Mouse (Mus musculus) thymus, postnatal 4 days (tissue): ENCODE measurements around the gene Mafb.

Source experiments
- DNase-seq: peaks from one replicate; pipeline ENCODE4 v3.0.0; 2021

Gene Mafb

DNA sequence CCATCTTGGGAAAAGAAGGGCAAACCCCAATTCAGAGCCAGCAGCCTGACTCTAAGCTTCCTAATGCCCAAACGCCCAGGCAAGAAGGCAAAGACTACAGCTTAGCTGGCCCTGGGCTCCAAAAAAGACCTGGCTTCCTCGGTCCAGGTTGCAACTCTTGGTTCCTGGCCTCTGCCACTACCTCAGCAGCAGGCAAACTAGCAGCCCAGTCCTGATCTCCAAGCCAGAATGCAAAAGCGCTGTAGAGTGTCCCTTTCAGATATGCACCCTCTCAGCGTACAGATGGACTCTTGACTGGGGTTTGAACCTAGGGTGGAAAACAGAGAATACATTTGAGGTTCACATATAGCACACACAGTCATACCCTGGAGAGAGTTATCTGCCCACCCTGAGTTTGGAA, 3.7 kb downstream of the Mafb start:
- DNase-seq = no peak

DNA sequence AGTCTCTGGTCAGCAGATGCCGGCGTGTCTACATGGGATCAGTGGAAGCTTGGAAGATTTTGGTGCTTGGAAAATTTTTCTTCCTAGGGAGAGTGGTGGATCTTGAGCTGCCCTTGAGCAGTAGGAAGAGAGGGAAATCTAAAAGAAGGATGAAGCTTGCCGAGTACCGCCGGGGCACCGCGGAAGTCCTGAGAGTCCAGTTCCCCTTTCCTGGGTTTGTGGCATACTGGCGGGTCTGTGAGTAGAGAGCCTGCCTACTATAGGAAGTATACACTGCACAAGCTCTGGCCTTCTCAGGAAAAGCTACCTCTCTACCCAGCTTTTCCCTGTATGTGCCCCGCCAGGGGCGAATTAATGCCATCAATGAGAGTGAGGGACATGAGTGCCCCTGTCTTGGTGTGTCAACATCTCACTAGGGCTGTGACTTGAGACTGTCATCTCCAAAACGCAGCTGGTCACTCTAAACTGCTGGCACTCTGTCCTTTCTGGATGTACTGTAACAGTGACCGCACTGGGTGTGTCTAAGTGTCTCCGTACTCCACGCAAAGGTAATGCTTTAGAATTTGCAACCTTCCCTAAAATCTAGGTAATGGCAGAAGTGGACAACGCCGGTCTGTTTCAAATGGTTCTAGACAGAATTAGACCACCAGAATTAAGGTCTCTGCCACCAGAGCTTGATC, 5.3 kb downstream of the Mafb start:
- DNase-seq = no peak

DNA sequence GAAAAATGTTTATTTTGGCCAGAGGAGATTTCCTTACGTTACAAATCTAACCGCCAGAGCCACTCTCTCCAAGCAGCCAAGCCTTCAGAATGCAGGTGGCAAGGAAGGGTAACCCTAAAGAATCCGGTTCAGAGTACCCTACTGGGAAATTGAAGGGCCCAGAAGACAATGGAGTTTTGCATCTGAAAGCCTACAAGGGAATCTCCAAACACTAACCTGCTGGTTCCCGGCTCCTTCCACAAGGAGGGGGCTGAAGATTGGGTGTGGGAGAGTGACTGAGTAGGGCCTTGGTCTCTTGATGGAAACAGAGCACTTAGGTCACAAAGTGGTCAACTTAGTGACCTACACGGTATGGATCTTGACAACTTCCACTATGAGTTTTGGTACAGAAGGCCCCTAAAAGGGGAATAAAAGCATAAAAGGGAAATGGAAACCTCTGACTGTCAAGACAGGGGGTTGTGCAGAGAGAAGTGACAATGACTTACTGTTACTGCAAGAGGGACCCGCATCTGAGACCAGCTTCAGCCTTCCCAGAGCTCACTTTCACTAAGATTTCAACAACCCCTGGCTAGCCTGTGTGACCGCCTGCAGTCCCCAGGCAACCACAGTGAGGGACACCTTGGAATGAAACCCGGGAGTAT, 6.5 kb downstream of the Mafb start:
- no peak for DNase-seq

DNA sequence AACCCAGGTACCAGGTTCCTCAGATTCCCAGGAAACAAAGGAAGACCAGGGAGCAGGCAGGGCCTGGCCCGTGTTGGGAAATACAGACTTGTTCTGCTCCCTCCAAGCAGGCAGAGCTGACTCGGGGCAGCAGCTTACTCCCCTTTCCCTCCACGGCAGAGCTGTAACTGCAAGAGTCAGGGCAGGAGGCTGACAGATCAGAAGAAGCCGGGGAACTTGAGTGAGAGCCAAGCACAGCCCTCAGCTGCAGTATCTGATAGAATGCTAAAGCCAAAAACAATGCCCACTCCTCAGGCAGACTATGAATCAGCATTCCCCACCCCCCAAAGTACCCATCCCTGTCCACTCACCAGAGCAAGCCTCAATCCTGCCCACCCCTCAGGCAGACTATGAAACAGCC, 8.0 kb downstream of the Mafb start:
- DNase-seq = no peak

DNA sequence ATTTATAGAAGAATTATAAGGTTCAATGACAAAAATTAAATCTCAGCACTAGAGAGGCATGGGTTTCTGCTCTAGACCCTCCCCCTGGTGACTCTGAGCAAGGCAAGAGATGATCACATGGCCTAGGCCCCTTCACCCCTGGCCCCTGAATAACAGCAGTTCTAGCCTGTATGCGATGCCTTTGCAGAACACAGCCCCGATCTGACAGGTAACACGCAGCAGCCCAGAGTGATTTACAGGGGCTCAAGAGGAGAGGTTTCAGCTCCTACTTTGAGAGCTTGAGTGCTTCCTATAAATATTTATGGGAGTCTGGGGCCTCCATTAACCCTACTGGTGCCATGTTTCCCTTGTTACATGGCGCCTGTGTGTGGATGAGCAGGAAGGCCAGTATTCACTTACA, 9.4 kb downstream of the Mafb start:
- DNase-seq = no peak

DNA sequence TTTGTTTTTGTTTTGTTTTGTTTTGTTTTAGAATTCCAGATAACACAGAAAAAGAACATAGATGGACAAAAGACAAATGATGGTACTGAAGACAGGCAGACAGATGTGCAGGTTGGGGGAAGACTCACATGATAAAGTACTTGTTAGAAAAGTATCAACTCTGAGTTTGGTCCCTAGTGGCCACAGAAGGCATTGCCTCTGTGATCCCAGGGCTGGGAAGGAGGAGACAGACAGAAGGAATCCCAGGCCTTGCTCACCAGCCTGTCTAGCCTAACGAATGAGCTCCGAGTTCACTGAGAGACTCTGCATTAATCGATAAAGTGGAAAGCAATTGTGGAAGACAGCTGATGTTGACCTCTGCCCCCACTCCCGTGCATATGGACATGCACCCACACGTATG, 10.7 kb downstream of the Mafb start:
- peak; percentile 70 for DNase-seq

DNA sequence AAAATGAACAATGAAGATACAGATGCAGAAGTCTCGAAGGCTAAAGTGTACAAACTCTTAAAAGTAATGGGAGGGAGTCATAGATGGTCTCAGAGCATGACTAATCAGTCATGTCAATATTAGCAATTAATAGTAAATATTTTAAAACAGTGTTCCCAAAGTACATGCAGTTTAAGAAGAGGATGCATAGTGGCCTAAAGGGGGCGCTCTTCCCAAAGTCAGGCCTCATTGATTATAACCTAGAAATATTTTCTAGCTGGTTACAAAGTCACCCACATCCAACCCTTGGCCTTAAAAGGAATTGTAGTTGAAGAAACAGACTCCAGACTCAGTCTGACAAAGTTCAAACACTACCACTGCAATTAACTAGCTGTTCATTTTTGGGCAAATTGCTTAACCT, 12.5 kb downstream of the Mafb start:
- no peak for DNase-seq

DNA sequence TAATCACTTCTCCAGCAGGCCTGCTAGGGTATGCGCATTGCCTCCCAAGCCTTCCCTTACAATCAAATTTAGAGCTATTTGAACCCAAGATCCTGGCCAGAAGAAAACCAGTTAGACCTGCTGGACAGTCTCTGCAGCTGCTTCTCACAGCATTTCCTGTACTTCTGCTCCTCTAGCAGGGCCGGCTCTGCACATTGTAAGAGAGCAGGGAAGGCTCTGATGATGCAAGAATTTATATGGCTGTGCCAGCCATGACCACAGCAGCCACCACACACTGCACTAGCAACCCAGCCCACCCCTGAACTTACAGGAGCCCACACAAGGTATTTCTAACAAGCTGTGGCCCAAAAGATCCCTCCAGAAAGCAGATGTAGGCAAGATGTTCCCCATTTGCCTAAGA, 13.3 kb downstream of the Mafb start:
- DNase-seq = no peak

DNA sequence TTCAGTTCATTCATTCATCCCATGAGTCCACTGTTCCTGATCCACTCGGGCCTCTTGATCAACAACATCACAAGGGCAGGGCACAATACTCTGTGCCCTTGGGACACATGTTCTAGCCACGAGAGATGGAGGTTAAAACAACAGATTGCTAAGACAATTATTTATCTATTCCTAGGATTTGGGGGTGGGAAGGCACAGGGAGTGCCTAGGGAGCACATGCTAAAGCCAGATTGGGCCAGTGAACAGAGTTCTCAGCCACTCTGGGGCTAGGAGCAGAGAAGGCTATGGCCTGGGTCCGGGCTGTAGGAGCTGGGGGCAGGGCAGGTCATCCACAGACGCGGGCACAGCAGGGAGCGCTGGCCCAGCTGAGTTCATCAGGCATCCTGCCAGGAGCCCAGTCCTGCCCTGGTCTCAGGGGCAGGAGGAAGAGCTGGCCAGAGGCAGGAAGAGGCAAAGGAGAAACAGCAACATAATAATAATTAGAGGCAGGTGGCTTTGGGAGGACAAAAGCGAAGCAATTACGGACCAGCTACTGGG, 15.8 kb downstream of the Mafb start:
- no peak for DNase-seq

DNA sequence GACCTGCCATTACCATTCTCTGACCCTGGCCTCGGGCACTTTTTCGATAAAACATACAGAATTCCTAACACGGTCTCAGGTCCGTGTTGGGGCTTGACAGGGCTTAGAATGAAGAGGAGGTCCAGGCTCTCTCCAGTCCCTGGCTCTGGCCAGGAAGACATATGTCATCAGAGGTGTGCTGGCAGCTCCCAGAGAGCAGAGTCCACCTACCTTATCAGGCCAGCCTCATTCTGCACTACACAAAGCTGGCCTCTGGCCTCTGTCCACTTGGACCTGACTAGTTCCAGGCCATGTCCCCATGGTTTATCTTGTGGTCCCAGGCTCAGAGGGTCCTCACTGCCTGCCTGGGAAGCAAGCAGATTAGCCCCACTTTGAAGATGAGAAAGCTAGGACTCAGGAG, 17.3 kb downstream of the Mafb start:
- no peak for DNase-seq

DNA sequence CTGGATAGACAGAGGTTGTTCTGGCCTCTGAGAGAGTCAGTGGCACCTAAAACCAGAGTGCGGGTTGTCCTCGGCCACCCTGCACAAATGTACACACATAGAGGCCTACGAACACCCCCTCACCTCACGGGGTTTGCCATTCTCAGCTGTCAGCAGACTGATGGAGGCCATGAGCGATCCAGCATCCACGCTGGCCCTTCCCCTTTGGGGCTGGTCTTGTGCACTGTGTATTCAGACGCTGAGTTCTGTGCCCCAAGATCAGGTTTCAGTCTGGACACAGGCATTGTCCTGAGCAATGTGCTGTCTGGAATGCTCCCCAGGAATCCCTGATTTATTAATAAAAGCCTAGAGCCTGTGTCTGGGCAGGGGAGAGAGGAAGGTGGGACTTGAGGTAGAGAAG, 18.1 kb downstream of the Mafb start:
- no peak for DNase-seq

DNA sequence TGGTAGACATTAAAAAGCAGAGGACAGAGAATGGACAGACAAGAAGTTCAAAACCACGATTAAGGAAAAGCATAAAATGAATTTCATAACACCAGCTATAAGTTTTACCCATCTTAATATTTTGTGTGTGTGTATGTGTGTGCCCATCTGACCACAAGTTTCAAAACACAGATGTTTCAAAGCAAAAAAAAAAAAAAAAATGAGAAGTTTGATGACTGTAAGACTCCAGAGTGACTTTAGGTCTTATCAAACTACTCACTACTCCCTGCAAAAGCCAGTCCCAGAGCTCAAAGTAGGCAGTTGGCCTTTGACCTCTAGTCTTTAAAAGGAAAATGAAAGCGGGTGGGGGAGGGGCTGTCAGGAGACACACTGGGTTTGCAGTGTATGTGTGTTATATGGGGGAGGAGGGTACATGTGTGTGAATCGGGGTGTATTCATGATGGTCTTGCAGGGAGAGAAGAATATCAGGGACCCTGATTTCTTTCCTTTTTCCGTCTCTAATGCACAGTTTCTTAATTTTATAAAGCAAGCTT, 18.7 kb downstream of the Mafb start:
- no peak for DNase-seq

DNA sequence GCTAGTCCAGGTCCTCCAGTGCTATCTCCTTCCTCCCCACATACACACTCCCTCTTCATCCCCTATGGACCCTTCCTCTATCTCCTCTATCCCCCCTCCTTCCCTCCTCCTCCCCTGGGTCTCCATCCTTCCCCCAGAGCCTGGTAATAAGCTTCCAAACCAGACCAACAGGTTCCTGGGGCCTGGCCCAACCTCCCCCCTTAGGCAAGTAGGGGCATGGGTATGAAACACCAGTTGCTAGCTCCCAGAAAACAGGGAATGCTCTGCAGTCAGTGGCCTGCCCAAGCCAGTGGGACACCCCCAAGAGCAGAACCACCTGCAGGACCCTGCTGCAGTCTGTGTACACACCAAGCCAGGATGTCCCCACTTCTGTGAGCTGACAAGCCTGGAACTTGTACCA, 21.2 kb downstream of the Mafb start:
- DNase-seq = no peak

DNA sequence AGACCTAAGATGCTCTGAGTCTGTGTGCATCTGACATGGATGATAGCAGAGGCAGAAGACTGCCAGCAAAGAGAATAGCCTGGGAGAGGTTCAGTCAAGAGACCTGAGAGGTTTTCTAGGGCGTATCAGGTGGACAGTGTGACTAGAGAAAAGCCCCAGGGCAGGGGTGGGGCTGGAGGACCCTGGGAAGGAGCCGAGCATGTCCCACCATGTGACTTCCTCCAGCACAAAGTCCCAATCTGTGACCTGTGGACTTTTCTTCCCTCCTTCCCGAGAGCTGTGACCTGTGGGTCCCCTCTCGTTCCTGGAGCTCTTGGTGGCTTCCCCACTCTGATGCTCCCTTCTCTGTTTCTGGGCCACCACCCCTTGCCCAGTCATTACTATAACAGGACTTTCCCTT, 26.7 kb downstream of the Mafb start:
- no peak for DNase-seq

DNA sequence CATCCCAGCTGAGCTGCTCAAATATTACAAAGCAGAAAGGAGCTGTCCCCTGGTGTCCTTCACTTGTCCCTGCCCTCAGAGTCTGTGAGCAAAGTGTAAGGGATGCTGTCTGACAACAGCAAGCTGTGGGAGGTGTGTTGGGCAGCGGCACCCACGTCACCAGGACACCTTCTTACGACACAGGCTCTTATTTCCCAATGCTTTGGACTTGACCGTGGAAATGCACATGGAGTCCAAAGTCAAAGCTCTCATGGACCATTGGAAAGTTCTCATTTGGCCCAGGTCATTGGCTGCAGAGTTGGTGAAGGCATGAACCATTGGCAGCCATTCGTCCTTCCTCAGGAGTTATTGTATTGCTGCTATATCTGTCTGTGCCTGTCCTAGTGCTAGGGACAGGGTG, 27.3 kb downstream of the Mafb start:
- DNase-seq = no peak

DNA sequence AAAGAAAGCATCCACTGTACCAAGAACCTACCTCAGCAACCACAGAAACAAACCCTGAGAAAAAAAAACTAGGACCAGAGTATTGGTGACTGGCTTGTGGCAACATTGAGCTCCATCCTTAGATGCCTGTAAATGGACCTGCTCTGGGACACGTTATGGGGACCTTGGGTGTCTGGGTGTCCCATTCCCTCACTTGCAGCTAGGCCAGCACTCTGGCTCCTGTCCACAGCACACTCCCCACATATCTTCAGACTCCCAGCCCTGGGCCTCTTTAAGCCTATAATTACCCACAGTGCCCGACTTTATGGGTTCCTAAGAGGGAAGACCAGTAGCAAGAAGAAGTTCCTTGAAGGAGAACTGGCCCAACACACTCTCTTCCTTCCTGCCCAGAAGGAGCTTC, 30.8 kb downstream of the Mafb start:
- no peak for DNase-seq

DNA sequence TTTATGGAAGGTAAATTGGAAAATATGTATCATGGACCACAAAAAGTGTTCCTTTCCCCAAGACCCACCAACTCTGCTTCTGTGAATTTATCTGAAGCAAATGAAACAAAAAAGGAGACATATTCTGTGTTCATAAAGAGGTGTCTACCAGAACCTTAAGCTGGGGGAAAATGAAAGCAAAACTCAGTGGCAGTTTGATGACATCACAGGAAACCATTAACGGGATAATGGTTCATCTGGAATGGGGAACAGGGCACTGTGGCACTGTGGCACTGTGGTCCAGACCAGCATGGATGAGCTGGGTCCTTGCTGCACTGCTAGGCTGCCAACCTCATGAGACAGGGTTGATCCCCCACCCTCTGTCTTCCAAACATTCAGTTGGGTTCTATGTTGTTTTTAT, 31.8 kb downstream of the Mafb start:
- DNase-seq = no peak

DNA sequence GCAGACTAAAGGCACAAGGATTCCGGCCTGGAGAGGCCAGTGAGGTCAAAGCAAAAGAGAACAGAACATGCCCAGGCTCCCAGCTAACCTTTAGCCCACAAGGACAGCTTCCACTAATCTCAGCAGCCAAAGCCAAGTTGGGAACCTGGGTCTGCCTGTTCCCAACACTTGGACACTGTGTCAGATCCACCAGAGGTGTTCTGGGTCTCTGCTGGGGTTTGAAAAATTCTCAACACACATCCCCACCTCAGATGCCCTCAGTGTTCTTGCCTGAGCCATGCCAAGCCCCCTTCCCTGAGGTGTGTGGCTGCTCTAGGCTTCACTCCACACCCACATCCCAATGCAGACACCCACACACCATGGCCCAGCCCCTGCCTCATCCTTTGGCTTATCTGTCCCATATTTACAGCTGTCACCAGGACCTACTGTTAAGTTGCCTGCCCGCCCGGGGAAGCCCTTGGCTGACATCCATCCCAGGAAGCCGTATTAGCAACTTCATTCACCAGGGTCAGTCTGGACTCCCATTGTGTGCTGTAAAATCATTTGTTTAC, 32.7 kb downstream of the Mafb start, which contains the start of gene Gm826:
Gene Gm826, minus strand, starts transcription at position 52 of the 551 bp plus-strand sequence.
- DNase-seq = no peak

DNA sequence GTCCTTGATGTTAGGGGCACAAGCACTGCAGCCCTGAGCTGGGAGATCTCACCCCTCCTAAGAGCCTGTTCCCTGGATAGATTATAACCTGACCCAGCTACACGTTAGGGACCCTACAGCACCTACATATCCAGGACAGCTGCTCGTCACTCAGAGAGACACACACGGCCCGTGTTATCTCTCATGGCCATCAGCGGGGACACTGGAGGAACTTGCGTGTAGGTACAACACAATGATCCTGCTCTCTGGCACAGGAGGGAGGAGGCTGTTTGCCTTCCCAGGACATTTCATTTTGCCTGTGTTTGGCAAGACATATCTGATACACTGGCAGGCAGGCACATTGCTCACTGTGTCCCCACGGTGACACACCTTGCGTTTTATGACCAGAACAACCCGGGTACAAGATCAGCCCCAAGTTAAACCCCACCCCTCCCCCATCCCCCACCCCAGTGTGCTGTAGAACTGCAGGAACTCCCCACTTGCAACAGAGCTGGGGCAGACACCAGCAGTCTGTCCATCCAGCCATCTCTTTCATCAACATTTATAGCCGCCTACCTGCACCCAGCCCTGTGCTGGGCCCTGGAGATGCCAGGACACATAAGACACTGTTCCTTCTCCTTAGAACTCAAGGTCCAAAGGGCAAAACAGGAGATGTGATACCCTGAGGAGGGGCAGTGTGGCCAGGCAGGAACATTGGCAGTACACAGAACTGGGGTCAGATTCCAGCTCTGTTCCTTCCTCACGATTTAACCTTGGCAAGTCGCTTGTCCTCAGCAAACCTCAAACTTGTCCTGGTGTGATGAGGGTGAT, 34.1 kb downstream of the Mafb start:
- DNase-seq = no peak

DNA sequence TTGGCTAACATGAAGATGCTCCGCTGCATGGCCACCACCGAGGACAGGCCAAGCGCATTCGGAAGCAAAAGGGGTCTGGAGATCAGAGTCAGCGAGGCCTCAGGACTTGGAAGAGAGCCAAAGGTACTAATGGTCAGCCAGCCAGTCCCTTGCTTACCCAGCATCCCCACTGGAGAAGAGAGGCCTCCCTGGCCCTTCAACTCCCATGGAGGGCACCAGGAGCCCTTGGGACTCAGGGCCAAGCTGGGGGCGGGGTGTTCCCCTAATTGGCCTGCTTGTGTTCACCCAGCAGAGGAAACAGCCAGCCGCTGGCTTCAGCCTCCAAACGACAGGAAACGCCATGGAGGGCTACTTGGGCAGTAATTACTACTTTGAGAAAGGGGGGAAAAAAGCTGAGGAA, 38.0 kb downstream of the Mafb start:
- peak; percentile 56 for DNase-seq

DNA sequence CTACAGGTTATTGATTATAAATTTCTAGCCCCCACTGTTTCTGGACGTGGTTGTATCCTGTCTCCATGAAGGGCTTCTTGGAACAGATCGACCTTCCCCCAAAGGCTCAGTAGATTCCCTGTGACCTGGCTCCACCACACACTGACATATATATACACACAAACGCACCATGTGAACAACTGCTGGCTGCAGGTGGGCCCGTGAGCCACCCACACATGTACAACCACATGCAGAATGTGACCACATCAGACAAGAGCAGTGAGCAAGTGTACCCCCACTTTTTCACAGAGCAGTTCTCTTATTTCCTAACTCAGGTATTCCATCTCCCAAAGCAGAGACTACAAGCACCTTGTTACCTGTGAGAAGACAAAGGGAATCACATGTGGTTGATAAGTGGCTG, 39.1 kb downstream of the Mafb start:
- peak; percentile 72 for DNase-seq

DNA sequence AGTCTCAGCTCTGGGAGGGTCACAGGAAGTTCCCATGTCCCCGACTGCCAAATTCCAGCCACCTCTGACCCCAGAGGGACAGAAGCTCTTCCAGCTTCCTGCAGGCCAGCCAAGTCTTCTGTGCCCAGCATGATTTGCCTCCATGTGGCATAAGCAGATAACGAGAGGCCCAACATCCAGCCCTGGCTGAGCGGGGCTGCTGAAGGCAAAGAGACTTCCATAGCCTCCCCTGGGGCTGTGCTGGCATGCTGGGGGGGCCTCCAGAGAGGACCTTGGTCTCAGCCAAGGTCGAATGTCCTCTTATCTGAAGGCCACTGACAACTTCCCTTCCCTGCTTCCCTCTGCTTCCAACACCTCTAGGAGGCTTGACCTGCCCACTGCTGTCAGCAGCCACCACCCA, 39.7 kb downstream of the Mafb start:
- peak; percentile 55 for DNase-seq

DNA sequence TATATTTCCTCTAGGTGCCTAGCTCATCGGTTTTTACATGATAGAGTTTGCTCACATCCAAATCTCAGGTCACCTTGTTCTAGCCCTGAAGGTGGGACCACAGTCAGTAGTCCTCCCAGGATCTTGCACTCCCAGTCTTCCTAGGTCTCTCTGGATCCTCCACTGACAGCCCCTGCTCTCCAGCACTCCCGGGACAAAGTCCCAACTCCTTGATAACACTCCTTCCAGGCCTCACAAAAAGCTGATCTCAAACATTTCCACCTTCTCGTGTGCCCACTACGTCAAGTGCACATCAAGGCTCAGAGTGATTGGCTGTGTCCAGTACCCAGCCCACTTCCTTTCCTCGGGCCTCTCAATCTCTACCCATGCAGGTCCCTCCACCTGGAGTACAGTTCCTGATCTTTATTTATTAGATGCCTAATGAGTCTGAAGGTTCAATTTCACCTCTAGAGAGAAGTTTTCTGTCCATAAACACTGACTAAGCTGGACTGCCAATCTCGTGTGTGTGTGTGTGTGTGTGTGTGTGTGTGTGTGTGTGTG, 41.7 kb downstream of the Mafb start:
- no peak for DNase-seq
